Mouse (Mus musculus) MEL (cell line): ENCODE measurements around the gene Fkbp15.

Source experiments
- HCFC1 ChIP-seq: IDR thresholded peaks from 2 replicates; pipeline ENCODE4 v1.6.1; 2012; ENCODE audit warnings: low read depth, mild to moderate bottlenecking, inconsistent platforms, low read length, improper control_type of control experiment, moderate library complexity
- MXI1 ChIP-seq: IDR thresholded peaks from 2 replicates; pipeline ENCODE4 v1.6.1; 2011; ENCODE audit warnings: mild to moderate bottlenecking, low read depth, low read length, improper control_type of control experiment
- TAL1 ChIP-seq: IDR thresholded peaks from 2 replicates; pipeline ENCODE4 v1.6.1; 2012; ENCODE audit warnings: mild to moderate bottlenecking, inconsistent platforms, low read length, moderate library complexity, mixed read lengths

GRCm38 (mm10) chr4:62285576-62285975 is 74.8 kb downstream of the Fkbp15 start:
- TF ChIP-seq HCFC1 (no peak), MXI1 (no peak), TAL1 (no peak)
